Mouse (Mus musculus) liver, embryonic 12.5 days (tissue): Measurements from ENCODE around the gene Etv6. TPM values are rescaled to one million over a fixed set of nuclear protein-coding genes. Genes with fewer than 3 reads are reported as not detected.
"Not testable (repeated sequence)": the region's sequence is repeated elsewhere in the genome, so short reads cannot be mapped to it uniquely, and the experiment has no call there.

Source experiments
- ATAC-seq: fragments of 200-750 bp; cut with Nextera tagmentation; 2 replicates; pipeline ENCODE4 v1.8.0; 2017; ENCODE audit warnings: moderate number of reproducible peaks, mild to moderate bottlenecking, moderate library complexity
- H3K27ac ChIP-seq: fragments of 300-500 bp; sonication (generic); 2 replicates; pipeline ENCODE4 v1.5.1; 2016; ENCODE audit warnings: mild to moderate bottlenecking
- H3K27me3 ChIP-seq: fragments of 300-500 bp; sonication (generic); replicated peaks from 2 replicates; pipeline ENCODE4 v1.6.1; 2016; ENCODE audit warnings: mild to moderate bottlenecking, moderate library complexity
- H3K36me3 ChIP-seq: fragments of 300-500 bp; sonication (generic); 2 replicates; pipeline ENCODE4 v1.6.1; 2016; ENCODE audit warnings: mild to moderate bottlenecking, moderate library complexity
- H3K4me1 ChIP-seq: fragments of 300-500 bp; sonication (generic); 2 replicates; pipeline ENCODE4 v1.6.1; 2016
- H3K4me2 ChIP-seq: fragments of 300-500 bp; sonication (generic); 2 replicates; pipeline ENCODE4 v1.6.1; 2016; ENCODE audit warnings: mild to moderate bottlenecking, moderate library complexity
- H3K4me3 ChIP-seq: fragments of 300-500 bp; sonication (generic); 2 replicates; pipeline ENCODE4 v1.5.1; 2016; ENCODE audit warnings: mild to moderate bottlenecking, moderate library complexity
- H3K9ac ChIP-seq: fragments of 300-500 bp; sonication (generic); 2 replicates; pipeline ENCODE4 v1.6.1; 2016; ENCODE audit warnings: mild to moderate bottlenecking, moderate library complexity
- H3K9me3 ChIP-seq: fragments of 300-500 bp; sonication (generic); replicated peaks from 2 replicates; pipeline ENCODE4 v1.6.1; 2016; ENCODE audit warnings: mild to moderate bottlenecking, moderate library complexity
- WGBS: fragments of 180-500 bp; shearing (Covaris S2); methylation state at CpG from one replicate; pipeline ENCODE4 v1.1.7; 2016; ENCODE audit not compliant: insufficient replicate concordance; 5-methylcytosine and 5-hydroxymethylcytosine counted together
- polyA plus RNA-seq: library from polyadenylated mRNA; unstranded; fragments of >200 nt; fragmentation: Nextera tagmentation; extraction: Ambion mirVana; gene quantifications from 2 replicates; pipeline ENCODE4 v1.2.1, GENCODE M21; 2016

Etv6 gene
- polyA plus RNA-seq: 6.7 and 7.9 TPM in 2 replicates

GRCm38 (mm10) chr6:134035490-134036405, at the start of gene Etv6:
TSS of gene Etv6 (plus strand) at chr6:134035700.
- H3K9ac ChIP-seq: peak within 1 kb of the TSS; percentile 81
- under 1% methylated on average over 63 of the region's 78 CpGs for WGBS
- peak; percentile 66 for ATAC-seq
- peak within 1 kb of the TSS; percentile 94 for H3K4me2 ChIP-seq
- no peaks in the 10 kb centered on the region for H3K36me3 ChIP-seq
- peak within 1 kb of the TSS; percentile 88 for H3K27ac ChIP-seq
- H3K4me1 ChIP-seq: peaks cover 51% of the 10 kb centered on the region
- H3K27me3 ChIP-seq: no peaks in the 10 kb centered on the region
- no peaks in the 10 kb centered on the region for H3K9me3 ChIP-seq
- peak within 1 kb of the TSS; percentile 82 for H3K4me3 ChIP-seq

- H3K27ac ChIP-seq: no peak overlapping the region
- H3K9ac ChIP-seq: no peak overlapping the region
- H3K27me3 ChIP-seq: no peaks in the 10 kb centered on the region
- ATAC-seq: no peak
- no peak overlapping the region for H3K4me3 ChIP-seq
- H3K9me3 ChIP-seq: no peaks in the 10 kb centered on the region
- H3K4me2 ChIP-seq: no peak overlapping the region
- 49% methylated on average over 2 of the region's 2 CpGs for WGBS
- no peaks in the 10 kb centered on the region for H3K36me3 ChIP-seq
- H3K4me1 ChIP-seq: no peaks in the 10 kb centered on the region
Observed at GRCm38 (mm10) chr6:133986161-133986560, 49.3 kb upstream of the Etv6 start.

- H3K27me3 ChIP-seq: no peaks in the 10 kb centered on the region
- H3K36me3 ChIP-seq: no peaks in the 10 kb centered on the region
- 46% methylated on average over 2 of the region's 2 CpGs for WGBS
- no peak overlapping the region for H3K9ac ChIP-seq
- no peaks in the 10 kb centered on the region for H3K9me3 ChIP-seq
- no peak overlapping the region for H3K4me3 ChIP-seq
- H3K4me1 ChIP-seq: no peaks in the 10 kb centered on the region
- no peak for ATAC-seq
- no peak overlapping the region for H3K4me2 ChIP-seq
- H3K27ac ChIP-seq: no peak overlapping the region
Observed at GRCm38 (mm10) chr6:133987068-133987591, 48.4 kb upstream of the Etv6 start.

GRCm38 (mm10) chr6:133988011-133988410, 47.5 kb upstream of the Etv6 start:
- Histone ChIP-seq H3K9ac (no peak overlapping the region), H3K9me3 (no peaks in the 10 kb centered on the region), H3K4me1 (no peaks in the 10 kb centered on the region), H3K27me3 (no peaks in the 10 kb centered on the region), H3K36me3 (no peaks in the 10 kb centered on the region), H3K4me3 (no peak overlapping the region), H3K27ac (no peak overlapping the region), H3K4me2 (no peak overlapping the region)
- 59% methylated on average over 9 of the region's 9 CpGs for WGBS
- no peak for ATAC-seq

- no peak overlapping the region for H3K27ac ChIP-seq
- H3K36me3 ChIP-seq: no peaks in the 10 kb centered on the region
- no peaks in the 10 kb centered on the region for H3K9me3 ChIP-seq
- no peaks in the 10 kb centered on the region for H3K27me3 ChIP-seq
- no peak overlapping the region for H3K9ac ChIP-seq
- H3K4me1 ChIP-seq: no peaks in the 10 kb centered on the region
- H3K4me2 ChIP-seq: no peak overlapping the region
- ATAC-seq: no peak
- H3K4me3 ChIP-seq: no peak overlapping the region
- WGBS: 62% methylated on average over 2 of the region's 2 CpGs
Observed at GRCm38 (mm10) chr6:133997461-133997860, 38.0 kb upstream of the Etv6 start.

- WGBS: 22% methylated on average over 2 of the region's 2 CpGs
- Histone ChIP-seq H3K27ac (no peak overlapping the region), H3K4me1 (no peaks in the 10 kb centered on the region), H3K9ac (no peak overlapping the region), H3K4me2 (no peak overlapping the region), H3K36me3 (no peaks in the 10 kb centered on the region), H3K9me3 (no peaks in the 10 kb centered on the region), H3K27me3 (no peaks in the 10 kb centered on the region), H3K4me3 (no peak overlapping the region)
- ATAC-seq: no peak
Observed at GRCm38 (mm10) chr6:133997935-133998334, 37.6 kb upstream of the Etv6 start.

GRCm38 (mm10) chr6:134014488-134015110, 20.9 kb upstream of the Etv6 start:
- not testable (repeated sequence) for H3K4me1 ChIP-seq, ATAC-seq, H3K4me2 ChIP-seq, H3K27me3 ChIP-seq, H3K36me3 ChIP-seq, H3K4me3 ChIP-seq, H3K9ac ChIP-seq, H3K9me3 ChIP-seq, H3K27ac ChIP-seq
- WGBS: 41% methylated on average over 6 of the region's 12 CpGs

- ATAC-seq: no peak
- no peak overlapping the region for H3K4me3 ChIP-seq
- H3K27ac ChIP-seq: no peak overlapping the region
- no peaks in the 10 kb centered on the region for H3K9me3 ChIP-seq
- no peaks in the 10 kb centered on the region for H3K36me3 ChIP-seq
- no peaks in the 10 kb centered on the region for H3K4me1 ChIP-seq
- H3K9ac ChIP-seq: no peak overlapping the region
- no peak overlapping the region for H3K4me2 ChIP-seq
- WGBS: 69% methylated on average over 1 of the region's 1 CpGs
- H3K27me3 ChIP-seq: no peaks in the 10 kb centered on the region
Observed at GRCm38 (mm10) chr6:134018807-134019206, 16.7 kb upstream of the Etv6 start.

GRCm38 (mm10) chr6:134020821-134021220, 14.7 kb upstream of the Etv6 start:
- H3K36me3 ChIP-seq: no peaks in the 10 kb centered on the region
- H3K9me3 ChIP-seq: no peaks in the 10 kb centered on the region
- no peak overlapping the region for H3K9ac ChIP-seq
- H3K4me2 ChIP-seq: no peak overlapping the region
- ATAC-seq: no peak
- no peaks in the 10 kb centered on the region for H3K27me3 ChIP-seq
- WGBS: 38% methylated on average over 6 of the region's 6 CpGs
- no peak overlapping the region for H3K4me3 ChIP-seq
- H3K4me1 ChIP-seq: no peaks in the 10 kb centered on the region
- H3K27ac ChIP-seq: no peak overlapping the region

- no peaks in the 10 kb centered on the region for H3K9me3 ChIP-seq
- H3K27ac ChIP-seq: no peak overlapping the region
- H3K36me3 ChIP-seq: no peaks in the 10 kb centered on the region
- 64% methylated on average over 2 of the region's 2 CpGs for WGBS
- no peak overlapping the region for H3K4me3 ChIP-seq
- no peaks in the 10 kb centered on the region for H3K4me1 ChIP-seq
- ATAC-seq: no peak
- no peak overlapping the region for H3K4me2 ChIP-seq
- no peaks in the 10 kb centered on the region for H3K27me3 ChIP-seq
- no peak overlapping the region for H3K9ac ChIP-seq
Observed at GRCm38 (mm10) chr6:134026264-134026663, 9.2 kb upstream of the Etv6 start.

GRCm38 (mm10) chr6:134027022-134027421, 8.5 kb upstream of the Etv6 start:
- 69% methylated on average over 4 of the region's 4 CpGs for WGBS
- ATAC-seq: no peak
- no peak overlapping the region for H3K9ac ChIP-seq
- no peaks in the 10 kb centered on the region for H3K9me3 ChIP-seq
- H3K27ac ChIP-seq: no peak overlapping the region
- no peak overlapping the region for H3K4me2 ChIP-seq
- H3K4me3 ChIP-seq: no peak overlapping the region
- no peaks in the 10 kb centered on the region for H3K4me1 ChIP-seq
- no peaks in the 10 kb centered on the region for H3K27me3 ChIP-seq
- no peaks in the 10 kb centered on the region for H3K36me3 ChIP-seq

GRCm38 (mm10) chr6:134032451-134032850, 3.0 kb upstream of the Etv6 start:
- no peaks in the 10 kb centered on the region for H3K27me3 ChIP-seq
- no peak for ATAC-seq
- 58% methylated on average over 7 of the region's 7 CpGs for WGBS
- H3K4me2 ChIP-seq: no peak overlapping the region
- H3K36me3 ChIP-seq: no peaks in the 10 kb centered on the region
- no peak overlapping the region for H3K4me3 ChIP-seq
- no peak overlapping the region for H3K9ac ChIP-seq
- H3K27ac ChIP-seq: no peak overlapping the region
- H3K9me3 ChIP-seq: no peaks in the 10 kb centered on the region
- H3K4me1 ChIP-seq: peaks cover 23% of the 10 kb centered on the region
